Mouse (Mus musculus) left cerebral cortex, adult 18-20 months (tissue): ENCODE results near the gene Dzank1. TPM values are rescaled to one million over a fixed set of nuclear protein-coding genes. Genes with fewer than 3 reads are reported as not detected.

Experiments
- total RNA-seq, 2 experiments: library from RNA; stranded (reverse); gene quantifications; 2 replicates each; pipeline ENCODE4 v1.2.3; 2021

Gene Dzank1
- total RNA-seq, 2 experiments from 2014 or later: 174 to 199 TPM

Other genes with a start within 250 kb of the Dzank1 start
- gene Ovol2, start 195.3 kb downstream of the Dzank1 start, total RNA-seq: 10 to 100 TPM in 1 of 2 experiments, 1 to 10 TPM in 1; 9.8 to 11.1 TPM
- 10 to 100 TPM; 38.0 to 39.6 TPM for gene Kat14, start 158.4 kb downstream of the Dzank1 start, total RNA-seq
- gene Pet117, start 158.4 kb downstream of the Dzank1 start, total RNA-seq: 10 to 100 TPM in 1 of 2 experiments, 1 to 10 TPM in 1; 3.2 to 11.0 TPM
- 10 to 100 TPM; 22.1 to 22.5 TPM for gene Polr3f, start 304 bp upstream of the Dzank1 start, total RNA-seq
- gene Rbbp9, start 23.5 kb upstream of the Dzank1 start, total RNA-seq: 10 to 100 TPM; 26.6 to 27.4 TPM
- gene Sec23b, start 28.8 kb upstream of the Dzank1 start, total RNA-seq: 10 to 100 TPM; 48.2 to 51.4 TPM
- gene Smim26, start 66.6 kb upstream of the Dzank1 start, total RNA-seq: 10 to 100 TPM; 50.1 to 51.4 TPM
- gene Dtd1, start 72.5 kb upstream of the Dzank1 start, total RNA-seq: 10 to 100 TPM; 65.0 to 68.2 TPM